Mouse (Mus musculus) CD4-positive, CD25-positive, alpha-beta regulatory T cell, adult 2 months (primary cell): ENCODE data around the gene Gm49395.

ENCODE experiments used
- DNase-seq: peaks from one replicate; pipeline ENCODE4 v3.0.0-alpha.2; 2012; ENCODE audit warnings: low read depth, low spot score

Gene Gm49395

GRCm38 (mm10) chr13:115054783-115055182 lies 46.9 kb downstream of the Gm49395 start:
- DNase-seq: no peak

GRCm38 (mm10) chr13:115052568-115052967 lies 49.2 kb downstream of the Gm49395 start:
- no peak for DNase-seq

GRCm38 (mm10) chr13:115050660-115051559 lies 50.8 kb downstream of the Gm49395 start:
- DNase-seq: no peak

- no peak for DNase-seq
These were observed 59.1 kb downstream of the Gm49395 start for GRCm38 (mm10) chr13:115042652-115043051.

GRCm38 (mm10) chr13:115037304-115037703 lies 64.4 kb downstream of the Gm49395 start:
- no peak for DNase-seq

GRCm38 (mm10) chr13:115035387-115035786 lies 66.3 kb downstream of the Gm49395 start:
- DNase-seq: no peak

- no peak for DNase-seq
These were observed 68.6 kb downstream of the Gm49395 start for GRCm38 (mm10) chr13:115033135-115033534.

- no peak for DNase-seq
These were observed 70.3 kb downstream of the Gm49395 start for GRCm38 (mm10) chr13:115031177-115032000.

- no peak for DNase-seq
These were observed 76.3 kb downstream of the Gm49395 start for GRCm38 (mm10) chr13:115025394-115025793.

- no peak for DNase-seq
These were observed 79.5 kb downstream of the Gm49395 start for GRCm38 (mm10) chr13:115022117-115022787.

GRCm38 (mm10) chr13:115021411-115021810 lies 80.3 kb downstream of the Gm49395 start:
- DNase-seq: no peak

- DNase-seq: no peak
These were observed 81.0 kb downstream of the Gm49395 start for GRCm38 (mm10) chr13:115020727-115021126.

- DNase-seq: no peak
These were observed 84.2 kb downstream of the Gm49395 start for GRCm38 (mm10) chr13:115017545-115017944.

- DNase-seq: no peak
These were observed 90.2 kb downstream of the Gm49395 start for GRCm38 (mm10) chr13:115011547-115011946.

GRCm38 (mm10) chr13:115006213-115006835 lies 95.4 kb downstream of the Gm49395 start:
- no peak for DNase-seq

GRCm38 (mm10) chr13:115005342-115005741 lies 96.4 kb downstream of the Gm49395 start:
- DNase-seq: no peak

- DNase-seq: no peak
These were observed 98.2 kb downstream of the Gm49395 start for GRCm38 (mm10) chr13:115003444-115004053.

GRCm38 (mm10) chr13:115002837-115003236 lies 98.9 kb downstream of the Gm49395 start:
- DNase-seq: no peak

GRCm38 (mm10) chr13:115002155-115002554 lies 99.6 kb downstream of the Gm49395 start:
- no peak for DNase-seq

- no peak for DNase-seq
These were observed 102.1 kb downstream of the Gm49395 start for GRCm38 (mm10) chr13:114999582-114999981.

GRCm38 (mm10) chr13:114998100-114998499 lies 103.6 kb downstream of the Gm49395 start:
- no peak for DNase-seq
